Mouse (Mus musculus) liver (tissue): ENCODE data around the gene Timm10.

ENCODE experiments used
- DNase-seq: peaks from one replicate; pipeline ENCODE4 v3.0.0-alpha.2; 2020; ENCODE audit warnings: mixed read lengths

Timm10 gene

GRCm38 (mm10) chr2:84822552-84822951 lies 4.2 kb upstream of the Timm10 start, which contains the start of gene Smtnl1:
Smtnl1 (minus strand) TSS chr2:84822652.
- DNase-seq = no peak

DNA sequence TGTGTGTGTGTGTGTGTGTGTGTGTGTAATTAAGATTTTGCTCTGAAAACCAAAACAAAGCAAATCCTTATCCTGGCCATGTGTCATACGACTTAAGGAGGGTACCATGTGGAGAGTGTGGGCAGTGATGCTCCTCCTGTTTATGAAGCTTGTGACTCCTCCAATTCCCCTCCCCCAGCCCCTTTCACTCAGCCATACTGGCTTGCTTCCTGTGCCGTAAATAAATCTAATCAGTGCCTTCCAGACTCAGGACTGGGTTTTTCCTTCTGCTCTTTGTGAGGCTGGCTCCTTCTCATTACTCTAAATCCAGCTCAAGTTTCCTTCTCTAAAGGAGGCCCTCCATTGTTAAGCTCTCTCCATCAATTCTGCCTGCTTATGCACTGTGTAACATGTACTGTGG lies 3.6 kb upstream of the Timm10 start:
- no peak for DNase-seq

- peak; percentile 91 for DNase-seq
These were observed 605 bp downstream of the Timm10 start for GRCm38 (mm10) chr2:84827283-84827920.

DNA sequence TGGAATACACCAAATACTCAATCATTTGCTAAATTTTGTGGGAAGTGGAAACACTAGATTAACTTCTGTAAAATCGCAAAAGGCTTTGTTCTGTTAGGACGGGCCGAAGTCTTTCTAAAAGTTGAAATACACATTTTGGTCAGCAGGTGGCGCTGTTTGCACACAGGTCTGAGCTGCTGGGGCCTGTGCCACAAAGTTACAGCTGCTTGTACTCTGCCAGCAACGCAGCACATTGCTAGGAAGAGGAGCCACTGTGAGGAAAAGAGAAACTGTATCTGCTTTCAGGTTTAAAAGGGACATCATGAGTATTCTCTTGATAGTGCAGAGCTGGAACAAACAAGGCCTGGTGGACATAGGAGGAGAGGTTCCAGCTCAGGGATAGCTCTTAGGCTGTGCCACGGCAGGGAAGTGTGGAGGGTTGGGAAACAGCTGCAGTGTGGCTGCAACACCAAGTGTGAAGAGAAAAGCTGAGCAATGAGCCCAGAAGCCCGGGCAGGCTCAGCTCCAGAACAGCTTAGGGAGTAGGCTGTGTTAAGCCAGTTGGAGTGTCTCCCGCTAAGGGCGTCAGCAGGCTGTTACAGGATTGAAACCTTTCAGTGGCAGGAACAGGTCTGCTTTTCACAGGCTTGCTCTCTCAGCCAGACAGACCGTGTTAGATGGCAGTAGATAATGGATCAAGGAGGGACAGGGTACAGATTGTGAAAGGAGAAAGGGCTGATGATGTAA lies 5.0 kb downstream of the Timm10 start:
- DNase-seq = peak; percentile 83

- DNase-seq = no peak
These were observed 10.3 kb downstream of the Timm10 start for GRCm38 (mm10) chr2:84837107-84837506.

DNA sequence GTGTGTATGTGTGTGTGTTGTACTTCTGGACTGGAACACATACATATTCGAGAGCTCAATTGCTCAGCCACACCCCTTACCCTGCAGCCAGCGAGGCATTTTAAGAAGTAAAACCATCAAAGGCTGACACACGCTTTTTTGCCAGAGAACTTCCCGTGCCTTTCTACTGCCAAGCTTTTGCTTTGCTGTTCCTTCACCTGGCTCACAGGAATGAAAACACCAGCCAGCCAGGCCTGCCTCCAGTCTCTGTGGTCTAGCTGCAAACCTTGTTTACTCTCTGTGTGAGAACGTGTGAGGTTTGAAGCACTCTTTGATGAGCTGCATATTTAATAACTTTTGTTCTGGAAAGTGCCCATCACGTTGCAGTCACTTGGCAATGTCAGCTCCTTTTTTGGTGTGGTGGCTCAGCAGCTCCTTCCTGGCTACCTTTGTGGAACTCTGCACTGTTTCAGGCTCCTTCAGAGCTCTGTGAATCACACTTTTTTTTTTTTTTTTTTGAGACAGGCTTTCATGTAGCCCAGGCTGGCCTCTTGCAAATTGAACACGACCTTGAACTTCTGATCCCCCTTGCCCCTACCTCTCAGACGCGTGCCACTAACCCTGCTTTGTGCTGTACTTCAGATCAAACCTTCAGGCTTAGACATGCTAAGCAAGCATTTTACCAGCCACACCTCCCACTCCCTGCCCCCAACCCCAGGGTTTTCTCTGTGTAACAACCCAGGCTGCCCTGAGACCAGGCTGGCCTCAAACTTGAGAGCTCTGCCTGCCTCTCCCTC lies 11.2 kb downstream of the Timm10 start:
- DNase-seq = no peak

DNA sequence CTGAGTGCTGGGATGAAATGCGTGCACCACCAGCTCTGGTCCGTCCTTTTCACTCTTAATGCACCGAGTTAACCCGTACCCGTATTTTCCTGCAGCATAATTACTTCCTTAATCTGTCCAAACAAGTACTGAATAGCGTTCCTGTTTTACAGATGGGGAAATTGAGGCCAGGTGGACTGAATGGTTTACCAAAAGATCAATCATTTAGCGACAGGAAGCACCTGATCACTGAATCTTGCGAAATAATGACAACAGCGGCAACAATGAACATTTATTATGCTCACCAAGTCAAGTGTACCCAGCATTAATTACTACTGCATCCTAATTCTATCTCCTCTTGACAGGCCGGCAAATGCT lies 11.8 kb downstream of the Timm10 start, which contains the start of gene Slc43a1:
Slc43a1 (plus strand) TSS at position 258 of the 357 bp plus-strand sequence.
- DNase-seq = no peak

GRCm38 (mm10) chr2:84838993-84839980 lies 12.5 kb downstream of the Timm10 start:
- DNase-seq = peak; percentile 91

- DNase-seq = peak; percentile 82
These were observed 13.4 kb downstream of the Timm10 start for GRCm38 (mm10) chr2:84840016-84840747.

- peak; percentile 52 for DNase-seq
These were observed 14.2 kb downstream of the Timm10 start for GRCm38 (mm10) chr2:84840748-84841563.

DNA sequence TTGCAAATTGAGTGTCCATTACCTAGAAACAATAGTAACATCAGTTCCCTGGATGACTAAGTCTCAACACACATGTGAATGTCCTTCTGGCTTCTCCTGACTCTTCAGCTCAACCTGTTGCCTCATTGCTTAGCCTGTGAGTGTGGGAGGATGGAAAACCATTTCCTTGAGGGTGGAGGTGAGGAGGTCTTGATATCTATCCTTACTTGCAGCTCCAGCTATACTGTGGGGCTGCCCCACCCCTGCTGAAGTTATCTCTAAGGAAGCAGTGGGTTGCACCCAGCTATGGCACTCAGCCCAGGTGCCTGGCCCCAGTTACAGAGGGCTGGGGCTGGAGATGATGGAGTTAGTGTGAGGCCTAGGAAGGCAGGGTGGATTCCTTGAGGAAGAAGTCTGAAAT lies 15.1 kb downstream of the Timm10 start:
- DNase-seq = peak; percentile 94

DNA sequence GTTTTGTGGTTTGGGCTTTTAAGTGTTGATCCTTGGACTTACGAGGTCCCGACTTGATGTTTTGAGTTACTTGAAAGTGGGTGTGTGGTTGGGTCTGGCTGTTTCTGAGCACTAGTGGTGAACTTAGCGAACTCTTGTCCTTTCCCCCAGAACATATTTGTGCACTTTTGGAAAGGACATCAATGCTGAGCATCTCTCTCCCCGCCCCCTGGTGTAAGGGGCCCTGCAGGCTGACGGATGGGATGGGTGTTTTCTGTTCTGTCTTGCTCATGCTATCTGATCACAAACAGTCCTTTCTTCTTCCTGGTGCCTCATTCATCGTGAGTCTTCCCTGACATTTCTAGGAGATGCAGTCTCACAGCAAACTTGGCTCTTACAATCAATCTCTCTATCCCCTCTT lies 16.9 kb downstream of the Timm10 start:
- peak; percentile 84 for DNase-seq

DNA sequence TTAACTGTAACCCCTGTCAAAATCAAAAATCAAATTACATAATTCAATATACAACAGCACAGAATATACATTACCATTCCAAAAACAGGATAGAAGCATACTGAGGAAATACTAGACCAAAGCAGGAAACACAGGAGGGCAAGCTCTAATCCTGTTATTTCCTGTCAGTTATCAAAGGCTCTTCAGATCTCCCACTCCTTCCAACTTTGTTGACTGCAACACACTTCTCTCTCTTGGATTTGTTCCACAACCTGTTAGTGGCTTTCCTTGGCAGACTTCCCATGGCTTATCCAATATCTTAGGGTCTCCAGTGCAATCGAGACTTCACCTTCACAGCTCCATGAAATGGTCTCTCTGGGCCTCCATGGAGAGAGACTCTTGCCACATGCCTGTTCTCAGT lies 18.4 kb downstream of the Timm10 start:
- DNase-seq = no peak

GRCm38 (mm10) chr2:84850407-84851129 lies 23.8 kb downstream of the Timm10 start:
- DNase-seq = no peak

- DNase-seq = peak; percentile 70
These were observed 24.6 kb downstream of the Timm10 start for GRCm38 (mm10) chr2:84851130-84852040.

- peak; percentile 66 for DNase-seq
These were observed 28.9 kb downstream of the Timm10 start for GRCm38 (mm10) chr2:84855732-84856131.

GRCm38 (mm10) chr2:84858551-84858950 lies 31.8 kb downstream of the Timm10 start:
- DNase-seq = no peak

- DNase-seq = no peak
These were observed 33.4 kb downstream of the Timm10 start for GRCm38 (mm10) chr2:84859991-84860780.
